Mouse (Mus musculus): ENCODE measurements around the gene Prmt9. TPM values are rescaled to one million over a fixed set of nuclear protein-coding genes. Genes with fewer than 3 reads are reported as not detected.

Prmt9 gene
- total and polyA plus RNA-seq, 3 experiments, result 14.2 to 16.9 (median 14.3) TPM

DNA sequence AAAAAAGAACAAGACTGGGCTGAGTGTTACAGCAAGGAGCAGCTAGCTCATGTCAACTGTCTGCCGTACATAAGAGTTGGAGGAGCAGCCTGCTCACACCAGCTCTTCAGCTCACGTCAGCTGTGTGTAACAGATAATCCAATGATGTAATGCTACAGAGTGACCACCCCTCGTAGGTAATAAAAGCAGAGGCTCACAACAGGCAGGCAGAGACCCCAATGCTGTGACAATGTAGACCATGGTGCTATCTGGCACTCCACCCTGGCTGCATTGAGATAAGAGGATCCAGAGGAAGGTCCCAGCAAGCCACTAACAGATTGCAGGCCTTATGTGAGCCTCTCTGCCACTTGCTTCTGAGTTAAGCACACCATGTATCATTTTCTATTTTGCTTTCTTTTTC, 4.8 kb upstream of the Prmt9 start:
- Histone ChIP-seq H3K27me3 (replicated peaks) (no peaks in the 10 kb centered on the region), H3K4me1 (ENCODE audit: control insufficient read depth in 1 of 2, insufficient read depth in 2 of 2) (no peaks in the 10 kb centered on the region), H3K4me2 (ENCODE audit: insufficient read depth, low read depth, poor library complexity, severe bottlenecking) (no peak overlapping the region), H3K36me3 (replicated peaks in 1 of 2; ENCODE audit: control insufficient read depth in 1 of 2, insufficient read depth in 1 of 2, low read length in 1 of 2) (no peaks in the 10 kb centered on the region), H3K27ac (ENCODE audit: insufficient read depth, low read depth) (no peak overlapping the region), H3K79me2 (replicated peaks; ENCODE audit: control insufficient read depth, extremely low read depth, insufficient read depth, poor library complexity, severe bottlenecking) (peaks cover under 1% of the 10 kb centered on the region; the same call in 1 of the 2 replicates), H3K9me3 (replicated peaks; ENCODE audit: low read length) (no peaks in the 10 kb centered on the region), H3K4me3 (replicated peaks in 1 of 3; ENCODE audit: low read depth in 2 of 3, low read length in 2 of 3, poor library complexity in 1 of 3) (no peak overlapping the region), H3K9ac (ENCODE audit: insufficient read depth, low read depth) (no peak overlapping the region)
- dilution Hi-C loops (cut with MboI; ENCODE audit: extremely low pct_ligation_motif_present, extremely low pct_unique_long_range_greater_than_20kb, low sequenced_read_pairs) (no loop called here), in situ Hi-C loops (cut with MboI; ENCODE audit: low pct_ligation_motif_present, low pct_unique_long_range_greater_than_20kb, low sequenced_read_pairs) (loop anchor here (10.0 kb wide), 1 partner anchor 130 kb away; no protein-coding TSS in a partner anchor)
- TF ChIP-seq MEF2A (IDR thresholded peaks at IDR 0.05; ENCODE audit: borderline replicate concordance, low read depth, low read length) (no peak), CHD2 (IDR thresholded peaks at IDR 0.05; ENCODE audit: low read length) (no peak), ZKSCAN1 (IDR thresholded peaks at IDR 0.05; ENCODE audit: borderline replicate concordance, low read depth, low read length) (no peak), POLR2A (IDR thresholded peaks at IDR 0.05; ENCODE audit: low read depth, low read length) (no peak), MAFK (IDR thresholded peaks at IDR 0.05; ENCODE audit: insufficient replicate concordance, low read length) (no peak), RCOR1 (conservative IDR thresholded peaks at IDR 0.05; ENCODE audit: low read depth, low read length) (no peak), IRF4 (IDR thresholded peaks at IDR 0.05; ENCODE audit: low read depth, low read length) (no peak), RAD21 (IDR thresholded peaks at IDR 0.05; ENCODE audit: low read depth, low read length) (no peak), MXI1 (IDR thresholded peaks at IDR 0.05; ENCODE audit: low read depth, low read length) (no peak), TCF12 (IDR thresholded peaks at IDR 0.05; ENCODE audit: low read depth, low read length) (no peak), HCFC1 (IDR thresholded peaks at IDR 0.05; ENCODE audit: low read depth, low read length) (no peak), CTCF (conservative IDR thresholded peaks at IDR 0.05 in 1 of 2, IDR thresholded peaks at IDR 0.05 in 1 of 2; ENCODE audit: low read depth in 2 of 2, low read length in 2 of 2) (no peak), UBTF (IDR thresholded peaks at IDR 0.05; ENCODE audit: low read depth, low read length) (no peak), ZC3H11A (IDR thresholded peaks at IDR 0.05; ENCODE audit: low read depth, low read length) (no peak), KAT2A (IDR thresholded peaks at IDR 0.05; ENCODE audit: insufficient replicate concordance, low read length) (no peak), SIN3A (IDR thresholded peaks at IDR 0.05; ENCODE audit: low read length) (no peak), MAX (IDR thresholded peaks at IDR 0.05; ENCODE audit: low read length) (no peak), ZMIZ1 (IDR thresholded peaks at IDR 0.05; ENCODE audit: low read depth, low read length) (no peak)
- DNase-seq (ENCODE audit: extremely low read depth), result no peak

DNA sequence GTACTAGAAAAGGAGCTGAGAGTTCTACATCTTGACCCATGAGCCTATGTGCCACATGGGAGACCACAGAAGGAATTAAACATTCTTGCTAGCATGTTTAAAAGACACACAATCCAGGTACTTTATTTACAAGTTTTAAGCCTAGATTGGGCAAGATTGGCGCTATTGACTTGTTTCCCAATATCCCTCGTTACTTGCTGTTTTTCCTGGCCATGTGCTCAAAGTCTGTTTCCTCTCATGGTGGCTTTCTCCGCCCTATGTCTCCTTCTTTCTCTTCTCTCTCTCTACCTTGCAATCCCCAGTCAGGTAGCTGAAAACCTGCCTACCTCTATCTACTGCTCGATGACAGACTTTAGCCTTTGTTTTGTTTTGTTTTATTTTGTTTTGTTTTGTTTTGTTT, 3.6 kb upstream of the Prmt9 start:
- Histone ChIP-seq H3K9me3 (replicated peaks; ENCODE audit: low read length) (no peaks in the 10 kb centered on the region), H3K4me1 (ENCODE audit: control insufficient read depth in 1 of 2, insufficient read depth in 2 of 2) (peaks cover 0 to under 1% of the 10 kb centered on the region in 2 experiments; a peak in 2 of 4 replicates), H3K4me3 (replicated peaks in 1 of 3; ENCODE audit: low read depth in 2 of 3, low read length in 2 of 3, poor library complexity in 1 of 3) (no peak overlapping the region), H3K27ac (ENCODE audit: insufficient read depth, low read depth) (no peak overlapping the region), H3K4me2 (ENCODE audit: insufficient read depth, low read depth, poor library complexity, severe bottlenecking) (no peak overlapping the region), H3K79me2 (replicated peaks; ENCODE audit: control insufficient read depth, extremely low read depth, insufficient read depth, poor library complexity, severe bottlenecking) (peaks cover 4% of the 10 kb centered on the region), H3K9ac (ENCODE audit: insufficient read depth, low read depth) (no peak overlapping the region), H3K27me3 (replicated peaks) (no peaks in the 10 kb centered on the region), H3K36me3 (replicated peaks in 1 of 2; ENCODE audit: control insufficient read depth in 1 of 2, insufficient read depth in 1 of 2, low read length in 1 of 2) (no peaks in the 10 kb centered on the region)
- no peak for DNase-seq (ENCODE audit: extremely low read depth)
- dilution Hi-C loops (cut with MboI; ENCODE audit: extremely low pct_ligation_motif_present, extremely low pct_unique_long_range_greater_than_20kb, low sequenced_read_pairs) (no loop called here), in situ Hi-C loops (cut with MboI; ENCODE audit: low pct_ligation_motif_present, low pct_unique_long_range_greater_than_20kb, low sequenced_read_pairs) (loop anchor here (10.0 kb wide), 1 partner anchor 131 kb away; no protein-coding TSS in a partner anchor)
- TF ChIP-seq GABPA (IDR thresholded peaks at IDR 0.05; ENCODE audit: insufficient replicate concordance, low read depth, low read length) (no peak), NRF1 (IDR thresholded peaks at IDR 0.05; ENCODE audit: low read depth, low read length) (no peak), E2F4 (IDR thresholded peaks at IDR 0.05; ENCODE audit: insufficient replicate concordance, low read depth, low read length) (no peak), MAZ (IDR thresholded peaks at IDR 0.05; ENCODE audit: low read depth, low read length) (no peak)
